Mouse (Mus musculus) testis, postnatal 14 days (tissue): ENCODE results near the gene Ccdc182.

Experiments
- DNase-seq: peaks from one replicate; pipeline ENCODE4 v3.0.0; 2021; ENCODE audit warnings: low spot score

The Ccdc182 gene

DNA sequence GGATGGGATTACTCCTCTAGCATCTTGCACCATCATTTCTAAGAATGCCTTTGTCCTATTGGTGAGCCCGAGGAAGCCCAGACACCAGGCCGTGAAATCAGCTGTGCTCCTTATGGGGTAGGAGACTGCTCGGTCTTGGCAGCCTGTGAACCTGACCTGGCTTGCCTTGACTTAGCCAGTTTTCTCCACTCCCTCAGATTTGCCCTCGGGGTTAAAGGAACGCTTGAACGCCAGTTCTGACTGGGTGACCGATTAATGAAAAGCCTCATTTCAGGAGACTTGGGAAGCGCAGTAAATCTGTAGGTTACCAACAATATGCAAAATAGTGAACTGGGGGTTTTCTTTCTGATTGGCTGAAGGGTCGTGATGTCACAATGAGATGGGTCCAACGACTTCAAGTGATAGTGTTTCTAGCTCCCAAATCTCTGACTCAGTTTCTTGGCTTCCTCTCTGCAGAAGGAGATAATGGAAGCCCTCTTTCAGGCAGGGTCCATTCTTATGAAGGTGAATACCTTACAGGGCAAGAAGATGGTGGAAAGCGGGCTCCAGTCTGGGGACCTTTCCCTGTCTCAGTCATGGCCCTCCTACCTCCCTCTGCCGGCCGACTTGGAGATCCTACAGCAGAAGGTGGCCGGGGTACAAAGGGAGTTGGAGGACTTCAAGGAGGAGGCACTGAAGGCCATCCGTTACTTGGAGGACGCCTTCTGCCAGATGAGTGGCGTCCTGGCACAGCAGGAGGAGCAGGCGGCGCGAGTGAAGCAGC, at the start of gene Ccdc182:
Ccdc182 (plus strand) TSS at position 428 of the 763 bp plus-strand sequence.
- DNase-seq: no peak

DNA sequence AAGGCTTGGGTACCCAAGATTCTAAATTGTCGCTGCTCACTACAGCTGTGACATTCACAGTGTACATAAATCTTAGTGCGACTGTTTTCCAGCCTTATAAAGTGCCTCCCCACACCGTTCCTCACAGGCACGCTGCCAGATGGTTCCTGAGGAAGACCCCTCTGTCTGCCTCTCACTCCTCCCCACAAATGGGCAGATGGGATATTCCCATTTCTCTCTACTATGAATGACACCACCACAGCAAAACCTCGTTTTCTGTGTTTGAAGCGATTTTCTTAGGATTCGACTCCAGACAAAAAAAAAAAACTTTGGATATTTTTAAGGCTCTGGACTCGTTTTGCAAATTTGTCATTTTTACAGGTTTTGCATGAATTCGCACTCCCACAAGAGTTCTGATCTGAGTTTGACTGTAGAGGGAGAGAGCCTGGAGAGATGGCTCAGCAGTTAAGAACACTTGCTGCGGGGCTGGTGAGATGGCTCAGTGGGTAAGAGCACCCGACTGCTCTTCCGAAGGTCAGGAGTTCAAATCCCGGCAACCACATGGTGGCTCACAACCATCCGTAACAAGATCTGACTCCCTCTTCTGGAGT, 48.2 kb upstream of the Ccdc182 start:
- no peak for DNase-seq

DNA sequence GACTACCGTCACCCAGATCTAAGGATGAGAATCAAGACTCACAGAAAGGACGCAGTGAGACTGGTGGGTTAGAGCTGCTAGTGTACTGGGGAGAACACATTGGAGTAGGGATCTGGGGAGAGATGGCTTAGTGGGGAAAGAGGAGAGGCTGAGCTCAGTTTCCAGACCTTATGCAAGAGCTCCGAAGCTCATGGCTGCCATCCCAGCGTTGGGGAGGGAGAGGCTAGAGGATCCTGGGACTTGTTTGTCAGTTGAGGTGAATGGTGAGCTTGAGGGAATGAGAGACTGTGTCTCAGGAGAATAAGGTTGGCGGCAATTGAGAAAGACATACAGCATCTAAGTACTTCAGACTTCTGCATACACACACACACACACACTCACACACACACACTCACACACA, 45.2 kb upstream of the Ccdc182 start:
- no peak for DNase-seq

DNA sequence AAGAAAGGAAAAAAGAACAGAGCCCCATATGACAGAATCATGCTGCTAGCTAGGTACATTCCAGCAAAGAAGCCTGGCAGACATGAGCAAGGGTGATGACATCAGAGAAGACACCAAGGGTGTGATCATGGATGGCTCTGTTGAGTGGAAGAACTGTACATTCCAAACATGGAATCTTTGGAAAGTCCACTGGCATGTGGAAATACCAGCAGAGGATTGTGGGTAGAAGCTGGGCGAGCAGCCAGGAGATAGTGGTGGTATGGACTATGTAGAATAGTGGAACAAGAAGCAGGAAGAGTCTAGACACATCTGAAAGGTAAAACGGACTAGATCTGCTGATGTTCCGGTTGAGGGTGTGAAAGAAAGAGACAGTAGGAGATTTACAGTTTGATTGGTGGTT, 43.3 kb upstream of the Ccdc182 start:
- DNase-seq: no peak

DNA sequence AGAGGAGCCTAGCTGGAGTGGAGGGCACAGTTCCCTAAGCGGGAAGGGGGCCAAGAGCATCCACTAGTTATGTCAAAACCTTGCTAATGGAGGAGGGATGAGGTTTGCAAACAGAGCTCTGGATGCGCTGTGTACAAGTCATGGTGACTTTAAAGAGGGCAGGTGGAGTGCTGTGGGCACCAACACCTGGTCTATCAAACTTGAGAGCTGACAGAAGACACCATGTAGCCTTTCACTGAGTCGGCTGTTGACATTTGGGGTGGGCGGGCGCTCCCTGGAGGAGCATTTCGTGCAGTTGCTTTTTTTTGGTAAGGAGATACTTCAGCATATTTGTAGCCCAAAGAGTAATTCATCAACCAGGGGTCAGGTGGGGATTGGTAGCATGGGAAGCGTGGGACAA, 42.6 kb upstream of the Ccdc182 start:
- no peak for DNase-seq

DNA sequence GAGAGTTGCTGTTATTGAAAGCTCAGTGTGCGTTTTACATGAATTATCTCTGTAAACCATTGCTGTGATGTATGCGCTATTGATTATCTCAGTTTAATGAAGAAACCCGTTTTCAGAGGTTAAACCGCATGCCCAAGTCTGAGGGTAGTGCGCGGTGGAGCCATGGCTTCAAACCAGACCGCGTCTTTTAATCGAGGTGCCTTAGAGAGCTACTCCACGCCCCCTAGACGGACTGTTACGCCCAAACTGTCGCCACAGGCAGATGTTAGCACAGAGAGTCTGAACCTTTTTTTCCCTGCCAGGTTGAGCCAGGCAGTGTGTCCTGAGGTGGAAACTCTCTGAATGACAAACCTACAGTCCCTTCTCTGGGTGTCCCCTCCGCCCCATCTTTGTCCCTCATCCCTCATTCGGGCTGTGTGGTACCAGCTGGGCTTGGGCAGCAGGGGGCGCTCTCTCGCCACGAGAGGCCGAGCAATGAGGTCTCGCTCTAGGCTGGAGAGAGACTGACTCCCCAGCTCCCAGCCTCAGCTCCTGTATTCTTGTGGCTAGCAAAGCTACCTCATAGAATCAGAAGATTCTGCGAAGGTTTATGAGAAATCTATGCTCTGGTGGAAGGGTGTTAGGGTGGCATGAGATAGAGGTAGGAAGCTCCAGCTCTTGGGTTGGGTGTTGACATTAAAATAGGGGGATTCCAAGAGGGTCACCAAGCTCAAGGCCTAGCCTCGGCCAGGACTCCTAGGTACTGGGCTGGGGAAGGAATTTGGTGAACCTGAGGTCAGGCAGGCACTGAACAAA, 41.7 kb upstream of the Ccdc182 start:
- peak; percentile 76 for DNase-seq

DNA sequence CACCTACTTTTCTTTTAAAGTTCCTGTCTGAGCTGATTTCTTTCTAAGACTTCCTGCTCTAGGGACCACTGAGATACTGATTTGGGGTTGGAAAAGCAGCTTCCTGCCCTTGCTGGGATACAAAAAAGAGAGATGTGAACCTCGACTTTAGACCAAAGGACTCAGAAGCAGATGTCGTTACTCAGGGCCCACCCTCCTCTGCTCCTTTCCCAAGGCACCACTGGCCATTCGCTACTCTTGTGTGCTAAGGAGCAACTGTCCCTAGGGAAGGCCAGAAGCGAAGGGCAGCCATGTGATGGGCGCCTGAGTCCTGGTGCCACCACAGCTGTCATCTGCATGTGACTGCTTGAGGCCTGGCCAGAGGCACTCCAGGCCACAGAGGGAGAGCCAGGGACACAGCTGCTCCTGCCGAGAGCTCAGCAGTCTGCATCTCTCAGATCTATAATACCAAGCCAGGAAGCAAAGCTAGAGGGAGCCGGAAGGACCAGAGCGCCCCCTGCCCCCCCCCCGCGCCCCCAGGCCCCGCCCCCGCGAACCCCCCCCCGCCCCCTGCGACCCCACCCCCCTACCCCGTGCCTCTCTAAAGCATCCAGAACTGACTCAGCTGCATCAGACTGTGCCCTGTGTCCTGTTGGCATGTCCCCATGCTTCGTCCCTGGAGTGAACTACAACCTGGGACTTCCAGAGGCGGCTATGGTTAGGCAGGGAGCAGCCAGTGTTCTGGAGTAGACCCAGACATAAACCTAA, 40.9 kb upstream of the Ccdc182 start:
- no peak for DNase-seq

DNA sequence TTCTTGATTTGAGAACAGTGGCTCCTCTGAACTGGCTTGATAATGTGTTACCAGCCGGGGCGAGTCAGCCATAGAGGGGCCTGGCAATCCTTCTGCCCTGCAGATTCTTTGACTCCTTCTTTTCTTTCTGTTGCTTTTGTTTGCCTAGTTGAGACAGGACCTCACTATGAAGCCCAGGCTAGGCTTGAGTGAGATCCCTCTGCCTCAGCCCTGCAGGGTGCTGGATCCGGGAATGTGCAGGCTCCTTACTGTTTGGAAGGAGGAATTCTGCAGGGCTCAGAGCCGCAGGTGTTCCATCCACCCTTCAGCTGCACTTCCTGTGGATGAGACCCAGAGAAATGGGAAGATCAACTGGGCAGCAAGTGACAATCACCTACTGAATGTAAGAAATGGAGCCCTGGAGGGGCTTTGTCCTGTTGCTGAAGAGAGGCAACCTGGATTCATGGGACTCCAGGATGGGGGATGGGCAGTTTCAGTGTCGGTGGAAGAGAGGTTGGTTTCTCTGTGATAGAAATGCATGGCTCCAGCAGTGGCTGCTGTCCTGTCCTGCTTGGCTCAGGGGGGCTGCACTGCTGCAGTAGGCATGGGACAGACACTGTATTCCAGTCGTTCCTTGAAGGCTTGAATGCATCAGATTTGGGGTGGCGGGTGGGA, 40.2 kb upstream of the Ccdc182 start:
- DNase-seq: no peak

DNA sequence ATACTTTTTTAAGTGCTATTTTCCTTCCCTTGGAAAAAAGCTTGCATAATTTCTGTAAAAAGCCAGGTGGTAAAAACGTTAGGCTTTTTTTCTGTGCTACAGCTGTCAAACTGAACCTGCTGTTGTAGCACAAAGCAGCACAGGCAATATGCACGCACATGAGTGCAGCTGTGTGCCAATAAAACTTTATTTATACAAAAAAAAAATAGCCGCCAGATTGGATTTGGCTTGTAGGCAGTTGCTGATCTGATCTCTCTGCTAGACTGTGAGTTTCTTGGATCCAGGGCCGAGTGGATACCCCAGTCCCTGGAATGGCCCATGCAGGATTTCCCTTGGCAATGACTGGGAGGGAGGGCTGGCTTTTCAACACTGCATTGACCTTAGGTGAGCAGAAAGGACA, 36.2 kb upstream of the Ccdc182 start:
- DNase-seq: no peak

DNA sequence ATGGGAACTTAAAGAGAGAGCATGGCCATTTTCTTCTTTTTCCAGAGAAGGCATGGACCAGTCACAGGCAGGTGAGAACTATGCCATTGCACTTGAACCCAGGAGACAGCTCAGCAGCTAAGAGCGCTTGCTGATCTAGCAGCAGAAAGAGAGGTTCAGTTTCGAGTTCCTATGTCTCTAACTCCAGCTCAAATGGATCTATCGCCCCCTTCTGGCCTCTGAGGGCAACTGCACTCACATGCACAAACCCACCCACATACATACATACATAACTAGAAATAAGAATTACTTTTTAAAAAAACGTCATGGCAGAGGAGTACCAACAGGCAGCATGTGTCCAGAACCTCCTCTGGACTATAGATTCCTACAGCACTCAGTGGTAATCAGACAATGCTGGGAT, 35.6 kb upstream of the Ccdc182 start:
- peak; percentile 46 for DNase-seq

DNA sequence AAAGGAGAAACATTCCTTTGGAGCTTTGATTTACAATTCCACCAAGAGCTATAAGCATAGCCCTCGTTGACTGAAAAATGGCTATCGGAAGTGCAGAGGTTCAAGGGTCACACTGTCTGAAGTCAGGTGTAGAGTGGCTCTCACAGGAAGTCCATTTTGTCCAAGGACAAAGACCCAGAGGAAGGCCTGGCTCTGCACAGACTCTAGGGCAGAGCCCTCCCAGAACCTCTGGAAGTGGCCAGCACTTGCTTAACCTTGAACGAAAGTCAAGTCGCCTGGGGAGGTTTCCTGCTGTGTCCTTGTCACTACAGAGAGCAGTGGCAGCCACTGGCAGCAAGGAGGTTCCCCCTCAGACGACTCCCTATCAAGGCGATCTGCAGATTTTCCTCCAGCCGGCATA, 33.4 kb upstream of the Ccdc182 start:
- no peak for DNase-seq

DNA sequence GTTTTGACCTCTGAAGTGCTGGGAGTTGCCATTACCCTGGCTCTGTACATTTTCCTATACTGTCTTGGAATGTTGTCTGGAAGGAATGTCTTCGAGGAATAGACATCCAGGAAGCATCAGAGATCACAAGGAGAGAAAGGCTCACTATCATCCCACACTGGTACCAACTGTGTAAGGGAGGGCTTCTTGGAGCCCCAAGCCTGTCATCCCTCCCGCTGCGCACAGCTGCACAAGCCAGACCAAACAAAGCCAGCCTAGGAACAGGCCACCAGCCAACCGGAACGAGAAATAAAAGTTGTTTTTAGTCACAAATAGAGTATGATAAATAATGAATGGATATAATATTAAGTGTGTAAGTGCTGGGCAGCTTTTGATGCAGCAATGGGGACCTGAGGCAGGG, 29.0 kb upstream of the Ccdc182 start:
- DNase-seq: no peak

DNA sequence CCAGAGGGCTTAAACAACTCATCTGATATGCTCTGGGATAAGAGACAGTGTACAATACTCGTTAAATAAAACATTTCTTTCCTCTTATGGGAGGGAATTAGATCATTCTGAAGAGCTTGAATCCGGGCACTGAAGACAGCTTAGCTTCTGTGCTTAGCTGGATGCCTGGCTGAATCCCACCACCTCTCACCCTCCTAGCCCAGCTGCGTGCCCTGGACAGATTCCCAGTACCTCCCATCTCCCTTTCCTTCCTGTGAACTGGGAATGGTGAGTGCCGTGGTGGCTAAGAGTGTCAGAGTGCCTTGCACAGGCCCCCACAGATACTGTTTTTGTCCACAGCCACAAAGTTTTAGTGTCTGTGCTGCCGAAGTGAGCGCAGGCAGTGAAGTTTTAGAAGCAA, 27.5 kb upstream of the Ccdc182 start:
- DNase-seq: no peak

DNA sequence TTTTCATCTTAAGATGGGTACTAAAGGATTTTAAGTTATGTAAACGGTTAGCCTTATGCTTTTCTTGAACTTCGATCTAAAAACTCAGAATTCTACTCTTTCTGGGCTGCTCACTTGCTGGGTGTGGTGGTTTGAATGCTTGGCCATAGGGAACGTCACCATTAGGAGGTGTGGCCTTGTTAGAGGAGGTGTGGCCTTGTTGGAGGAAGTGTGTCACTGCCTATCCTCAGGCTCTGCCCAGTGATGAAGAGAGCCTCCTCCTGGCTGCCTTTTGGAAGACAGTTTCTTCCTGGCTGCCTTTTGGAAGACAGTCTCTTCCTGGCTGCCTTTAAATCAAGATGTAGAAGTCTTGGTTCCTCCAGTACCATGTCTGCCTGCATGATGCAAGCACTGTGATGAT, 22.0 kb upstream of the Ccdc182 start:
- no peak for DNase-seq

DNA sequence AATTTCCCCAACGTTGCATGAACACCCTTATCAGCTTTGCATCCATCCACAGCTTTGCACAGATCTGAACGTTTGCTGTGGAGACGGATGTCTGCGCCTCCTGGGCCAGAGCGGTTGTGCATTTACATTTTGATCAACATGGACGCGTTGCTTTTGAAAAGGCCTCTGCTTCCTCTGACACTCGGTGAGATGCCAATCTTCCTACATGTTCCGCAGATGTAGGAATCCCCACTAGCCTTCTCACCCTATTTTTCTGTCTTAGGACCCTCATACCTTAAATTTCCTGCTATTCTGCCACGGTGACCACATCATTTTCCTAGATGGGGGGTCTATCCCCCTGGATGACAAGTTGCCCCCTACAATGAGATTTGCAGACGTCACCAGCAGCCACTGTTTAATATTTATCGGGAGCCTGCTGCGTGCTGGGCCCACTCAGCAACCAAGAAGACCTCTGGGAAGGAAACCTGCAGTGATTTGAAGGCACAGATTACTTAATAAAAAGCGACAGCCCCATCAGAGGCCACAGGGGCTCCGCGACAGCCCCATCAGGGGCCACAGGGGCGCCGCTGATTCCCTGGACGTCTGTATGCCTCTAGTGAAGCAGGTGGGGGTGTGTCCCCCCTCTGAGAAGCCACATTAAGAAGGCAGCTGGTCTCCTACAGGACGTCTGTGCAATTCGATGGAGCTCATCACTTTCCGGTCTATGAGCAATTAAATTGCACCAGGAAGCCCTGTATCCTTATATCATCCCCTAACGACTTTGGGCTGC, 19.6 kb upstream of the Ccdc182 start:
- DNase-seq: no peak

DNA sequence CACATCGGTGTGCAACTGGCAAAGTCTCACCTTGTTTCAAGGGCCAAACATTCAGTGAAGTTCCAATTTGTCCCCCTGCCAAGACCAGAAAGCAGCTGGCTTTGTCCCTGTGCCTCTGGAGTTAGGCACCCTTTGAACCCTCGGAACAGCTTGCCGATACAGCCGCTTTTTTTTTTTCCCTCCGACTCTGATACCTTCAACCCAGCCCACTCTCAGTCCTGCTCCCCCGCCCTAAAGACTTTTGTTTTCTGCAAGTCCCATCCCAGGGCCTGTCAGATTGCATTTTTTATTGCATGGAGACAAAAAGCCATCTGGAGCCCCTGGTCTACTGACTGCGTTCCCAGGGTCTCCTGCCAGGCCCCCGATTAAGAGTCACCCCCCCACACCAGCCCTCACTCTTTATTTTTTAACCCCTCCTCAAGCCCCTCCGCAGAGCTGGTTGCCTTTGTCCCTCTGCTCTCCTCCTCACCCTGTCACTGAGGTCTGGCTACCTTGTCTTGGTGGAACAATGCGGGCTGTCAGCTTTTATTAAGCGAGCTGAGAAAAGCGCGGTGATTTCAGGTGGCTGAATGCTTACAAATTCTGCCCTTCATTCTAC, 18.9 kb upstream of the Ccdc182 start:
- no peak for DNase-seq

DNA sequence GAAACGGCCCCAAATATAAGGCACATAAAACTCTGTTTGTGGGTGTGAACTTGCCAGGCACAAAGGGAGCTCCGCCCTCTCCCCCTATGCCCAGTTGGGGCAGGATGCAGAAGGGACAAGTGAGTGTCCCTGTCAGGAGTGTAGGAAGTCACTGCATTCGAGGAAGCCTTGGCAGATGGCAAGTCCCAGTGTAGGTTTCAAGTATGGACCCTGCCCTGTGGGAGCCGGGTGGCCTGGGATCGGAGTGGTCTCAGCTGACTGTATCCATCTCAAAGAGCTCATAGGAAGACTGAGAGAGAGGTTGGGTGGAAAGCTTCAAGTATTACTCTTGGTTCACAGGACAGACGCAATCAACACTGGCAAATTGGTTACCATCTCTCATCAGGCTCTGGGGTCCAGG, 17.9 kb upstream of the Ccdc182 start:
- DNase-seq: no peak

DNA sequence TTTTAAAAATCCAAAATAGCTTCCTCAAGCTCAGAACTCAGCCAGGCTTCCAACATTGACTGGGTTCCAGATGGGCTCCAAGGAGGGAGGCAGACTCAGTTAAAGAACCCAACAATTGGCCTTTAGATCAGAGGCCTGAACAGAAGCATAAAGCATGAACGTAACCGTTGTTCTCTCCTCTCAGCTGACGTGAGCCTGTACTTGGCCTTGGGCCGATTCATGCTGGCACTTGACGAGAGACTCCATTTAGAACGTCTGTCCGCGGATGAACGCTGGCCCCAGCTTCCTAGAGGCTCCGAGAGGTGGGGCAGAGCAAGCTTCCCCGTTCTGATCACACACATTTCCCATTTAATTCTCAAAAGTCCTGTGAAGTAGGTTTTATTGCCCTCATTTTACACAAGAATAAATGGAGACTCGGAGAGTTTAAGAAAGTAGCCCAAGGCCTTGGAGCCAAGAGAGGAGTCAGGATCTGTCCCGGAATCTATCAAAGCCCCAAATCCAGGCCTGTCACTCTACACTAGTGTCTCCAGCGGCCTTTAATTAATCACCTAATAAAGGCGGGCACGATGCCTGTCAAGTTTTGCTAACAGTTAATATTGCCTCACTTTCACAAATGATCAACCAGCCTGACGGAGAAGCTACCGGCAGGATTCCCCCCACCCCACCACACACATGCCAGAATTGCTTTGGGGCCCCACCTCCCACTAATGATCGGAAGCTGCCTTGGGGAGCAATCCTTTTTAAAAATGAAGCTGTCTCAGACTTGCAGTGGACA, 17.1 kb upstream of the Ccdc182 start:
- DNase-seq: no peak

DNA sequence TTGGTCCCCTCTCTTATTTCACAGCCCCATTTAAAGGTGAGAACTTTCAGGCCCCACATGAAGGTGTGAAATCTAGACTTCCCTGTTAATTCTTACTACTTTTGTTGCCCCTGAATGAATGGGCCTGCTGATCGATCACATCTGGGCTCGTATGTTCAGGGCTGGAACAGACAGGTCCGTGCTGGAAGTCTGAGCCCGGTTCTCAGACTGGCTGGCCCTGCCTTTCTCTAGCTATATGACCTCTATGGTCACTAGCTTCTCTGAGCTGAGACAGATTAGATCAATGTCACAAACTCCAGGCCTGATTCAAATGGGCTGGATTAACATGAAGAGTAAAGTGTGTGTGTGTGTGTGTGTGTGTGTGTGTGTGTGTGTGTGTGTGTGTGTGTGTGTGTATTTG, 14.9 kb upstream of the Ccdc182 start:
- DNase-seq: no peak

DNA sequence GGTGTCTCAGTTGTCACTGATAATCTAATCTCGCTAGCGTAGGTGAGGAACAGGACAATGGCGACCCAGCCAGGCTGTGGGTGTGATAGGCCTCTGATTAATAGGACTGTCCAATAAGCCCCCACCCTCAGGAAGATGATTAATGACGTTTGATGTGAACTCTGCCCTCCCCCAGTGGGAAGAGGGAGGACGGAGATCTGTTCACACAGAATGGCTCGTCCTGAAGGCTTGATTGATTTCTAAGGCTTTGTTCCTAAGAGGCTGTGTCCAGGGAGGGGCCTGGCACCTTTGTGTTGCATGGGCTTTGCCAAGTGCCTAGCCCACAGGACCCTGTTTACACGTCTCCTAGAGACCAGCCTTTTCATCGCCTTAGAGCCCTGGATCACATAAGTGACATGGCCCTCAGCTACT, 13.4 kb upstream of the Ccdc182 start:
- DNase-seq: no peak
